Mouse (Mus musculus): Measurements from ENCODE around the gene Snrpf. TPM values are rescaled to one million over a fixed set of nuclear protein-coding genes. Genes with fewer than 3 reads are reported as not detected.

The Snrpf gene
- total and polyA plus RNA-seq, 3 experiments = 144 to 186 (median 184) TPM

GRCm38 (mm10) chr10:93542356-93542755 is 47.1 kb downstream of the Snrpf start:
- Histone ChIP-seq H3K79me2 (replicated peaks; ENCODE audit: control insufficient read depth, extremely low read depth, insufficient read depth, poor library complexity, severe bottlenecking) (no peaks in the 10 kb centered on the region), H3K4me3 (replicated peaks in 1 of 3; ENCODE audit: low read depth in 2 of 3, low read length in 2 of 3, poor library complexity in 1 of 3) (no peak overlapping the region), H3K4me2 (ENCODE audit: insufficient read depth, low read depth, poor library complexity, severe bottlenecking) (no peak overlapping the region), H3K9ac (ENCODE audit: insufficient read depth, low read depth) (no peak overlapping the region), H3K9me3 (replicated peaks; ENCODE audit: low read length) (no peaks in the 10 kb centered on the region), H3K36me3 (replicated peaks in 1 of 2; ENCODE audit: control insufficient read depth in 1 of 2, insufficient read depth in 1 of 2, low read length in 1 of 2) (no peaks in the 10 kb centered on the region), H3K27me3 (replicated peaks) (no peaks in the 10 kb centered on the region), H3K27ac (ENCODE audit: insufficient read depth, low read depth) (peak overlapping the region; percentile 16; the same call in 1 of the 2 replicates), H3K4me1 (ENCODE audit: control insufficient read depth in 1 of 2, insufficient read depth in 2 of 2) (peaks cover 9 to 56% of the 10 kb centered on the region in 2 experiments)
- DNase-seq (ENCODE audit: extremely low read depth) = no peak
- in situ Hi-C loops (cut with MboI; ENCODE audit: low pct_ligation_motif_present, low pct_unique_long_range_greater_than_20kb, low sequenced_read_pairs) (loop anchor here (5.0 kb wide), 1 partner anchor 35 kb away; no protein-coding TSS in a partner anchor), dilution Hi-C loops (cut with MboI; ENCODE audit: extremely low pct_ligation_motif_present, extremely low pct_unique_long_range_greater_than_20kb, low sequenced_read_pairs) (no loop called here)
- TF ChIP-seq HCFC1 (IDR thresholded peaks at IDR 0.05; ENCODE audit: low read depth, low read length) (no peak), MAX (IDR thresholded peaks at IDR 0.05; ENCODE audit: low read length) (no peak), USF1 (IDR thresholded peaks at IDR 0.05; ENCODE audit: low read depth, low read length) (no peak), POLR2A (IDR thresholded peaks at IDR 0.05; ENCODE audit: low read depth, low read length) (no peak), ETS1 (conservative IDR thresholded peaks at IDR 0.05; ENCODE audit: low read depth, low read length) (no peak), RCOR1 (conservative IDR thresholded peaks at IDR 0.05; ENCODE audit: low read depth, low read length) (no peak), CHD1 (IDR thresholded peaks at IDR 0.05; ENCODE audit: low read depth, low read length) (no peak), SMC3 (IDR thresholded peaks at IDR 0.05; ENCODE audit: low read depth, low read length) (no peak), GABPA (IDR thresholded peaks at IDR 0.05; ENCODE audit: insufficient replicate concordance, low read depth, low read length) (no peak), ZNF384 (IDR thresholded peaks at IDR 0.05; ENCODE audit: low read depth, low read length) (no peak), JUN (IDR thresholded peaks at IDR 0.05; ENCODE audit: insufficient read depth, low read depth, low read length) (no peak), ZKSCAN1 (IDR thresholded peaks at IDR 0.05; ENCODE audit: borderline replicate concordance, low read depth, low read length) (no peak), ZC3H11A (IDR thresholded peaks at IDR 0.05; ENCODE audit: low read depth, low read length) (no peak), IRF4 (IDR thresholded peaks at IDR 0.05; ENCODE audit: low read depth, low read length) (no peak), KAT2A (IDR thresholded peaks at IDR 0.05; ENCODE audit: insufficient replicate concordance, low read length) (no peak), MAZ (IDR thresholded peaks at IDR 0.05; ENCODE audit: low read depth, low read length) (no peak), MYC (IDR thresholded peaks at IDR 0.05; ENCODE audit: low read depth, low read length) (no peak), MEF2A (IDR thresholded peaks at IDR 0.05; ENCODE audit: borderline replicate concordance, low read depth, low read length) (no peak), CTCF (conservative IDR thresholded peaks at IDR 0.05 in 1 of 2, IDR thresholded peaks at IDR 0.05 in 1 of 2; ENCODE audit: low read depth in 2 of 2, low read length in 2 of 2) (no peak), SIN3A (IDR thresholded peaks at IDR 0.05; ENCODE audit: low read length) (no peak)

- dilution Hi-C loops (cut with MboI; ENCODE audit: extremely low pct_ligation_motif_present, extremely low pct_unique_long_range_greater_than_20kb, low sequenced_read_pairs) = no loop called here
Measured at GRCm38 (mm10) chr10:93541585-93541984, 47.9 kb downstream of the Snrpf start.

More at GRCm38 (mm10) chr10:93541585-93541984, 47.9 kb downstream of the Snrpf start:
- Histone ChIP-seq H3K4me1 (ENCODE audit: control insufficient read depth in 1 of 2, insufficient read depth in 2 of 2) (peaks cover under 1 to 48% of the 10 kb centered on the region in 2 experiments), H3K27me3 (replicated peaks) (no peaks in the 10 kb centered on the region), H3K9ac (ENCODE audit: insufficient read depth, low read depth) (peak overlapping the region; percentile 85; the same call in 1 of the 2 replicates), H3K4me2 (ENCODE audit: insufficient read depth, low read depth, poor library complexity, severe bottlenecking) (no peak overlapping the region), H3K79me2 (replicated peaks; ENCODE audit: control insufficient read depth, extremely low read depth, insufficient read depth, poor library complexity, severe bottlenecking) (no peaks in the 10 kb centered on the region), H3K4me3 (replicated peaks in 1 of 3; ENCODE audit: low read depth in 2 of 3, low read length in 2 of 3, poor library complexity in 1 of 3) (no peak overlapping the region), H3K27ac (ENCODE audit: insufficient read depth, low read depth) (peak overlapping the region; percentile 99; the same call in 1 of the 2 replicates), H3K9me3 (replicated peaks; ENCODE audit: low read length) (no peaks in the 10 kb centered on the region), H3K36me3 (replicated peaks in 1 of 2; ENCODE audit: control insufficient read depth in 1 of 2, insufficient read depth in 1 of 2, low read length in 1 of 2) (no peaks in the 10 kb centered on the region)
- no peak for DNase-seq (ENCODE audit: extremely low read depth)
- TF ChIP-seq SMC3 (IDR thresholded peaks at IDR 0.05; ENCODE audit: low read depth, low read length) (no peak), TCF12 (IDR thresholded peaks at IDR 0.05; ENCODE audit: low read depth, low read length) (no peak), BHLHE40 (IDR thresholded peaks at IDR 0.05; ENCODE audit: low read depth, low read length) (peak; percentile 31; the same call in 1 of the 2 replicates), CTCF (conservative IDR thresholded peaks at IDR 0.05 in 1 of 2, IDR thresholded peaks at IDR 0.05 in 1 of 2; ENCODE audit: low read depth in 2 of 2, low read length in 2 of 2) (no peak), E2F4 (IDR thresholded peaks at IDR 0.05; ENCODE audit: insufficient replicate concordance, low read depth, low read length) (no peak), JUND (conservative IDR thresholded peaks at IDR 0.05; ENCODE audit: low read depth, low read length) (peak; percentile 72), ETS1 (conservative IDR thresholded peaks at IDR 0.05; ENCODE audit: low read depth, low read length) (0 out of 2 replicates have a peak, but pooled peaks have one; percentile 36), MAZ (IDR thresholded peaks at IDR 0.05; ENCODE audit: low read depth, low read length) (0 out of 2 replicates have a peak, but pooled peaks have one; percentile 42), EP300 (IDR thresholded peaks at IDR 0.05; ENCODE audit: low read length) (0 out of 2 replicates have a peak, but pooled peaks have one; percentile 37), TBP (conservative IDR thresholded peaks at IDR 0.05; ENCODE audit: low read depth, low read length) (no peak), JUN (IDR thresholded peaks at IDR 0.05; ENCODE audit: insufficient read depth, low read depth, low read length) (no peak), POLR2A (IDR thresholded peaks at IDR 0.05; ENCODE audit: low read depth, low read length) (no peak), USF1 (IDR thresholded peaks at IDR 0.05; ENCODE audit: low read depth, low read length) (no peak), NELFE (IDR thresholded peaks at IDR 0.05; ENCODE audit: low read depth, low read length) (no peak), ZNF384 (IDR thresholded peaks at IDR 0.05; ENCODE audit: low read depth, low read length) (peak; percentile 73)
- in situ Hi-C loops (cut with MboI; ENCODE audit: low pct_ligation_motif_present, low pct_unique_long_range_greater_than_20kb, low sequenced_read_pairs) = loop anchor here (5.0 kb wide), 1 partner anchor 36 kb away; no protein-coding TSS in a partner anchor
